Mouse (Mus musculus): ENCODE data around the gene Tmem43. TPM values are rescaled to one million over a fixed set of nuclear protein-coding genes. Genes with fewer than 3 reads are reported as not detected.

Tmem43 gene
- polyA plus RNA-seq, 1 experiment from 2014 or later: 52.7 TPM

- no peak overlapping the region for H3K9ac ChIP-seq (replicated peaks; ENCODE audit: low read depth, low read length)
- 3% methylated on average over 5 of the region's 5 CpGs for WGBS
Measured at GRCm38 (mm10) chr6:91533359-91533758, 59.9 kb downstream of the Tmem43 start.

GRCm38 (mm10) chr6:91533771-91534170 is 60.3 kb downstream of the Tmem43 start:
- Histone ChIP-seq H3K4me1 (ENCODE audit: control insufficient read depth, insufficient read depth, low read length) (peaks cover 9% of the 10 kb centered on the region; the same call in 1 of the 2 replicates), H3K9me3 (ENCODE audit: control insufficient read depth, low read depth, low read length) (no peaks in the 10 kb centered on the region), H3K36me3 (ENCODE audit: control insufficient read depth, insufficient read depth, low read length) (no peaks in the 10 kb centered on the region), H3K27ac (ENCODE audit: low read length) (no peak overlapping the region), H3K4me3 (ENCODE audit: low read depth, low read length) (no peak overlapping the region), H3K9ac (replicated peaks; ENCODE audit: low read depth, low read length) (no peak overlapping the region), H3K27me3 (ENCODE audit: control insufficient read depth, insufficient read depth, low read length) (no peaks in the 10 kb centered on the region), H3K4me2 (replicated peaks; ENCODE audit: low read depth, low read length) (no peak overlapping the region)
- no peak for ATAC-seq (ENCODE audit: insufficient number of reproducible peaks, insufficient read depth, low FRiP score, low read depth)
- WGBS: 17% methylated on average over 2 of the region's 2 CpGs

More at GRCm38 (mm10) chr6:91533359-91533758, 59.9 kb downstream of the Tmem43 start:
- no peak overlapping the region for H3K4me3 ChIP-seq (ENCODE audit: low read depth, low read length)
- no peaks in the 10 kb centered on the region; the same call in 1 of the 2 replicates for H3K36me3 ChIP-seq (ENCODE audit: control insufficient read depth, insufficient read depth, low read length)
- H3K4me1 ChIP-seq (ENCODE audit: control insufficient read depth, insufficient read depth, low read length): peaks cover 9% of the 10 kb centered on the region; the same call in 1 of the 2 replicates
- no peak overlapping the region for H3K27ac ChIP-seq (ENCODE audit: low read length)
- H3K27me3 ChIP-seq (ENCODE audit: control insufficient read depth, insufficient read depth, low read length): no peaks in the 10 kb centered on the region
- no peak overlapping the region for H3K4me2 ChIP-seq (replicated peaks; ENCODE audit: low read depth, low read length)
- ATAC-seq (ENCODE audit: insufficient number of reproducible peaks, insufficient read depth, low FRiP score, low read depth): no peak
- H3K9me3 ChIP-seq (ENCODE audit: control insufficient read depth, low read depth, low read length): no peaks in the 10 kb centered on the region

- Histone ChIP-seq H3K4me3 (ENCODE audit: low read depth, low read length) (no peak overlapping the region), H3K4me2 (replicated peaks; ENCODE audit: low read depth, low read length) (no peak overlapping the region), H3K9ac (replicated peaks; ENCODE audit: low read depth, low read length) (no peak overlapping the region), H3K9me3 (ENCODE audit: control insufficient read depth, low read depth, low read length) (no peaks in the 10 kb centered on the region), H3K4me1 (ENCODE audit: control insufficient read depth, insufficient read depth, low read length) (peaks cover 9% of the 10 kb centered on the region; the same call in 1 of the 2 replicates), H3K36me3 (ENCODE audit: control insufficient read depth, insufficient read depth, low read length) (no peaks in the 10 kb centered on the region), H3K27ac (ENCODE audit: low read length) (no peak overlapping the region), H3K27me3 (ENCODE audit: control insufficient read depth, insufficient read depth, low read length) (no peaks in the 10 kb centered on the region)
- no peak for ATAC-seq (ENCODE audit: insufficient number of reproducible peaks, insufficient read depth, low FRiP score, low read depth)
- 65% methylated on average over 4 of the region's 4 CpGs for WGBS
Measured at GRCm38 (mm10) chr6:91534268-91534667, 60.8 kb downstream of the Tmem43 start.

- H3K4me1 ChIP-seq (ENCODE audit: control insufficient read depth, insufficient read depth, low read length): peaks cover 9% of the 10 kb centered on the region; the same call in 1 of the 2 replicates
- H3K9me3 ChIP-seq (ENCODE audit: control insufficient read depth, low read depth, low read length): no peaks in the 10 kb centered on the region
- no peaks in the 10 kb centered on the region for H3K27me3 ChIP-seq (ENCODE audit: control insufficient read depth, insufficient read depth, low read length)
- no peak overlapping the region for H3K27ac ChIP-seq (ENCODE audit: low read length)
- H3K36me3 ChIP-seq (ENCODE audit: control insufficient read depth, insufficient read depth, low read length): no peaks in the 10 kb centered on the region
- no peak overlapping the region for H3K4me3 ChIP-seq (ENCODE audit: low read depth, low read length)
- no peak for ATAC-seq (ENCODE audit: insufficient number of reproducible peaks, insufficient read depth, low FRiP score, low read depth)
- WGBS: 90% methylated on average over 3 of the region's 3 CpGs
- H3K9ac ChIP-seq (replicated peaks; ENCODE audit: low read depth, low read length): no peak overlapping the region
- H3K4me2 ChIP-seq (replicated peaks; ENCODE audit: low read depth, low read length): no peak overlapping the region
Measured at GRCm38 (mm10) chr6:91535231-91535630, 61.7 kb downstream of the Tmem43 start.

GRCm38 (mm10) chr6:91536047-91536765 is 62.7 kb downstream of the Tmem43 start:
- no peak for ATAC-seq (ENCODE audit: insufficient number of reproducible peaks, insufficient read depth, low FRiP score, low read depth)
- H3K27me3 ChIP-seq (ENCODE audit: control insufficient read depth, insufficient read depth, low read length): no peaks in the 10 kb centered on the region
- no peak overlapping the region for H3K4me2 ChIP-seq (replicated peaks; ENCODE audit: low read depth, low read length)
- H3K4me3 ChIP-seq (ENCODE audit: low read depth, low read length): no peak overlapping the region
- H3K27ac ChIP-seq (ENCODE audit: low read length): no peak overlapping the region
- WGBS: 77% methylated on average over 11 of the region's 11 CpGs
- no peaks in the 10 kb centered on the region for H3K36me3 ChIP-seq (ENCODE audit: control insufficient read depth, insufficient read depth, low read length)
- H3K9ac ChIP-seq (replicated peaks; ENCODE audit: low read depth, low read length): no peak overlapping the region
- peaks cover 9% of the 10 kb centered on the region; the same call in 1 of the 2 replicates for H3K4me1 ChIP-seq (ENCODE audit: control insufficient read depth, insufficient read depth, low read length)
- H3K9me3 ChIP-seq (ENCODE audit: control insufficient read depth, low read depth, low read length): no peaks in the 10 kb centered on the region

Other genes starting within 250 kb of the Tmem43 start
- gene Wnt7a, start 62.3 kb upstream of the Tmem43 start, polyA plus RNA-seq (2014; fragmentation: Nextera tagmentation; extraction: Ambion mirVana): not detected in 2 replicates
- gene Chchd4, start 157 bp upstream of the Tmem43 start, polyA plus RNA-seq (2014; fragmentation: Nextera tagmentation; extraction: Ambion mirVana): 24.0 and 26.4 TPM in 2 replicates
- gene Xpc, start 42.2 kb downstream of the Tmem43 start, polyA plus RNA-seq (2014; fragmentation: Nextera tagmentation; extraction: Ambion mirVana): 15.8 and 17.7 TPM in 2 replicates
- gene Lsm3, start 42.2 kb downstream of the Tmem43 start, polyA plus RNA-seq (2014; fragmentation: Nextera tagmentation; extraction: Ambion mirVana): 252 and 279 TPM in 2 replicates
- 60.3 and 65.1 TPM in 2 replicates for gene Slc6a6, start 210.3 kb downstream of the Tmem43 start, polyA plus RNA-seq (2014; fragmentation: Nextera tagmentation; extraction: Ambion mirVana)